Mouse (Mus musculus): ENCODE data around the gene Cap2.

Gene Cap2

GRCm38 (mm10) chr13:46565913-46566312 lies 64.3 kb downstream of the Cap2 start:
- DNase-seq (ENCODE audit: low read depth), result no peak

DNA sequence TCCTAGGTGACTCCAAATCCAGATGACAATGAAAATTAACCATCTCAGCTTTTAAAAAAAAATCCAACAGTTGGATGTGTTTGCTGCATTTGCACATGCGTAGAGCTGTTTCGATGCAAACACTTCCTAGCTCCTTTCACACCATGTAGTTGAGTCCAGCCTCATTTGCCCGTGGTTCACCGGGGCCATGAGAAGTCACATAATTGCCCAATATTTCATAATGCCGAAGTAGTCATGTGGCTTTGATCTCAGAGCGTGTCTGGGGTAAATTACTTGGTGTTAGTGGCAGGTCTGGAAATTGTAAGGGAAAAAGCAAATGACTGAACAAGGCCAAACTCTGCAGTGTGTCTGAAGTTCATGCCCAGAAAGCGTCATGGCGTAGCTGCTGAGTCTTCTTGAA lies 67.8 kb downstream of the Cap2 start:
- DNase-seq (ENCODE audit: low read depth), result no peak

DNA sequence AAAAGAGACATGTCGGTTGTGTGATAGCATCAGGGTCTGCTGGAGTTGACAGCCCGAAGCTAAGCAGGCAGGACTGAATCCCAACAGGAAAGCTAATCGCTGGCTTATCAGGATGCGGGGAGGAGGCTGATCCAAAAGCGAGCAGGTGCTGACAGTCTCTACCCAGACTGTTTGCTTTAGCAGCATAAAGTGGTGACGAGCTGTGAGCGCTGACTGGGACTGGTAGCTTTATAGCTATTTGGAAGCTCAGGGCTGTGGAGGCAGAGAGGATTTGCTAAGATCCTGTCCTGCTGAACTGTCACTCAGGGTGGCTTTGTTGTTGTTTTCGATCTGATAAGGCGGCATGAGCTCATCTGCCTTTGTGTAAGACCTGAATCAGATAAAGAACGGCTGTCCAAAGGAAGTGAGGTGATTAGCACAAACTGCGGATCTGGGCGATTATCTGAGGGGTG lies 69.5 kb downstream of the Cap2 start:
- DNase-seq (ENCODE audit: low read depth), result no peak

GRCm38 (mm10) chr13:46571961-46572647 lies 70.5 kb downstream of the Cap2 start:
- no peak for DNase-seq (ENCODE audit: low read depth)

- no peak for DNase-seq (ENCODE audit: low read depth)
Measured at GRCm38 (mm10) chr13:46572648-46573163, 71.1 kb downstream of the Cap2 start.

DNA sequence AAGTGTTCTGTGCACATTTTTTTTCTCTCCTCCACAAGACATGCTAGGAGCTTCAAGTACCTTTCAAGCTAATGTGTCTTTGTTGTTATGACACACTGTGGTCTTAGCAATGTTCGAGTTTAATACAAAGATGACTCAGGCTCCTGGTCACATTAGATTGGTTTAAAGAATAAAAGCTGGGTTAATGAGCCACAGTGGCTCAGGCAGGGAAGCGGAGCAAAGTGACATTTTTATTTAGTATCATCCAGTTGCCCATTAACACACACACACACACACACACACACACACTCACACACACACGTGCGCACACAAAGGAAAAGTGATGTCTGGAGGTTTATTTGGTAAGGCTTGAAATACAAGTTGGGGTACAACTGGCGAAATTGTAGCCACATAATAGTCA lies 72.6 kb downstream of the Cap2 start:
- no peak for DNase-seq (ENCODE audit: low read depth)

DNA sequence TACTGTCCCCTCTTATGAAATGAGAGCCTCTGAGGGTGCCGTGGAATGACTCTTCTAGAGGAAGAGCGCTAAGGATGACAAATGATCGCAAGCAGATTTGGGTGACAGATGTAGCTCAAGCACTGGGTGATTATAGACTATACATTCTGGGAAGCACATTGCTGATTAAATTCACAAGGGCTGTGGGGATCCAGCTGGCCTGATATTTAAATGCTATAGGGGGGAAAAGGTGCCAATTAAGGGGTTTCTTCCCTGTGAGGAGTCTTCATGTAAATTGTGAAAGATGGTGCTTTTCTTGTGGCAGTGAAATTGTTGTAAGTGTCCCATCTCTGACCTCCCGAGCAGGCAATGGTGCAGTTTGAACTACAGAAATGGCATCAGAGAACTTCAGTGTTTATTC lies 73.1 kb downstream of the Cap2 start:
- no peak for DNase-seq (ENCODE audit: low read depth)

GRCm38 (mm10) chr13:46584860-46585259 lies 83.2 kb downstream of the Cap2 start:
- DNase-seq (ENCODE audit: low read depth), result no peak

DNA sequence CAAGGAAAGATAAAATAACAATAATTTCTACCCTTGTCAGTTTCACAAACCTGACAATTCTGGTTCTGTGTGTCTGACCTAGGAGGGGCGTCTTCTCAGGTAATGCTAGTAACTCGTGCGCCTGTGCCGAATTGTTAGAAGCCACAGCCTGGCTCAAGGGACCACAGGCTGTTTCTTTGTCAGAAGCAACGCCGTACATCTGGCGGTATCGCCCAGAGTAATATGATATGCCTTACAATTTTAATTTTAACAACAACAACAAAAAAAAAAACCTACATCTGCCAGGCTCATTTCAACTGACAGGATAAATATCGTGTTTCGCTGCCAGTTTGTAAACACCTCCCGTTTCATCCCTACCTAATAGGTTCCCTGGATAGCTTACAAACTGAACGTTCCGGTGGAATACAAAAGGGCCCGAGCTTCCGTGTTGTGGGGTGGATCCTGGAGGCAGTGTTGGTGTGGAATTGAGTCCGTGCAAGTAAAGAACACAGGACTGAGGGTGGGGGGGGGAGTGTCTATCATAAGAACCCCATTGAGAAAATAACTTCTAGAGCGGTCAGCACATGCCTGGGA lies 86.2 kb downstream of the Cap2 start:
- no peak for DNase-seq (ENCODE audit: low read depth)

DNA sequence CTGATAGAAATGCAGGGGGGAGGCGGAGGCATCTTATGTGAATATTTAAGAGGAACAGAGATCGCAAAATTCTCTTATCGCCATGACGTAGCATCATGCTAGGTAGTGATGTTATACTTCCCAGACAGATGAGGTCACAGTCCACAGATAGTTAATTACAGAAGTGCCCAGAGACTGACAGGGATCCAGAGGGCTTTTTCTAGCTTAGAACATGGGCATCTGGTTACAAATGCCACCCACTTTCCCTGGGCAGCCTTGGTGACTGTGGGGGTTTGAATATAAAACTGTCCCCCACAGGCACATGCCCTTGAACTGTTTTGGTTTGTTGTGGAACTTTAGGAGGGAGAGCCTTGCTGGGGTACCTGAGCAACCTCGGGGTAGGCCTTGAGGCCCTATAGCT lies 87.0 kb downstream of the Cap2 start:
- no peak for DNase-seq (ENCODE audit: low read depth)

DNA sequence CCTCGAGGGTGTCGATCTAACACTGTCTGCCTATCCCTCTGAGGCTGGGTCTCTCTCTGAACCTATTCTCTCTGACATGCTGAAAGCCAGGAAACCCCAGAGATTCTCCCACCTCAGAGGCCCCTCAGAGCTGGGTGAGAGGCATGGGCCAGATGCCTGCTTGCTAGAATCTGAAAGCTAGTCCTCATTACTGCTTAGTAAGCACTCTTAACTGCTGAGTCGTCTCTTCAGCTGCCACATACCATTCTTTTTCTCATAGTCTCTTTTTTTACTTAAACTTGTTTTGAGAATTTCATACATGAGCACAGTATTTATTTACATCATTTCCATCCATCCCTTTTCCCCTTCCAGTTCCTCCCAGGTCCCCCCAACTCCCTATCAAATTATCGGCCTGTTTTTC lies 89.2 kb downstream of the Cap2 start:
- no peak for DNase-seq (ENCODE audit: low read depth)

DNA sequence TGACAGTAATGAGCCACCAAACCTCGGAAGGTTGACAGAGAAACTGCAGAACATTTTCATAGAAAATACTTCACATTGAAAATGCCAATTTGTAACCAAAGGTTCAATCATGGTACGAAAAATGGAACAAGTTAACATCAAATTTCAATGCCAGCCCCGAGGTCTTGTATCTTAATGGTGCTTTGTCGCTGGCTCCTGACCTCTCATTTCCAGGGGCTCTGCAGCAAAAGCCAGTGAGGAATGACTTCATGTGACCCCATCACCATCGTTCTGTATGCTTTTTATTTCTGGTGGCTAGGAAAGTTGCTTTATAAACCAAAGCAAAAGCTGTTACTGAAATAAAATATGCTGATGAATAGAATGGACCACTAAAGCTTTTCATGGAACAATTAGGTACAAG lies 99.0 kb downstream of the Cap2 start:
- DNase-seq (ENCODE audit: low read depth), result no peak

DNA sequence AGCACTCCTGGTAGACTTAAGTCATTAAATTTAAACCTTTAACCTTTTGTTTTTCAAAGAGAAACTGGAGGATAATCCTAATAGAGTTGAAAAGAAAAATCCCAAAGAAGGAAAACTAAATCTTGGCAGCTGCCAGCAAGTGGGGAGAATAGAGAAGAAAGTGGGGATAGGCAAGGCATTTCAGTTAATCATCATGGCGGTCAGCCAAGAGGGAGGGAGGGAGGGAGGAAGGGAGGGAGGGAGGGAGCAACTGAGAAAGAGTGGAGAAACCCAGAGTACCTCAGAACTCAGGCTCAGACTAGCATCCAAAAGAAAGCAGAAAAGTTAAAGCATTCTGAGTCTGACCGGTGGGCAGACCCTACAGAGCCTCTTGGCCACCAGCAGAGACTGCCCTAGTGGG lies 99.7 kb downstream of the Cap2 start:
- DNase-seq (ENCODE audit: low read depth), result no peak

GRCm38 (mm10) chr13:46602674-46603073 lies 101.0 kb downstream of the Cap2 start:
- DNase-seq (ENCODE audit: low read depth), result no peak

DNA sequence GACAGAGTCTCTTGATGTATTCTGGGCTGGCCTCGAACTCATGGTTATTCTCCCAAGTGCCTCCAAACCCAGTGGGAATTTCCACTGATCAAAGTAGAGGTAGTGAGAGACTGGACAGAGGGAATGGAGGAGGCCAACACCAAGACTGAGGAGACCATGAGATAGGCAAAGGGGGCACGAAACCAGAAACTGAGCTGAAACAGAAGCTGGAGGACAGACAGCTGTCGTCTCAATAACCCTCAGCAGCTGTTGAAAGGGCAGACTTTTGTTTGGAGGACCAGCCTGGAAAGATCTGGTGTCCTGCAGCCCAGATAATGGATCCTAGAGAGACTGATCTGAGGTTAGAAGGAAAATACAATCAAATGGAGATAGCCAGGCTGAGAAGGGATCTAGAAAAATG lies 109.4 kb downstream of the Cap2 start:
- DNase-seq (ENCODE audit: low read depth), result no peak

DNA sequence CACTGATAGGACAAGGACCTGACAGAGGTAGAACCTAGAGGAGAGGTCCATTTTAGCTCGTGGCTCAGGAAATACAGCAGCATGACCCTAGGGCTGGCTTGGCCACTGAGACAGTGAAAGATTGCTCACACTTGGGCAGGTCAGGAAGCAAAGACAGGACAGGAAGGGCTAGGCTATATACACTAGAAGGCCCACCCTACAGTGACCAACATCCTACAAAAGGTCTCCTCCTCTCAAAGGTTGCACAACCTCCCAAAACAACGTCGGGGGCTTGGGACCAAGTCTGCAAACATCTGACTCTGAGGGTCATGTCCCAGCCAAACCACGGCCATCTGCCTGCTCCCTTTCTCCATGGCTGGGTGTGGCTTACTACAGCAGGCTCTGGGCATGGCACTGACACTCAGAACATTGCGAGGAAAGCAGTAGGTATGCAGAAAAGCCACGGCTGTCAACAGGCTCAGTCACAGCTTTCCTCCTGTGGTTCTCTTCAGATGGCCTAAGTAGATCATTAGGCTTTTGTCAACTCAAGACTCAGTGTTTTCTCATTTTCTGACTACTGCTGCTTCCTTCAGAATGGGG lies 112.1 kb downstream of the Cap2 start:
- DNase-seq (ENCODE audit: low read depth), result no peak

- no peak for DNase-seq (ENCODE audit: low read depth)
Measured at GRCm38 (mm10) chr13:46616673-46617362, 115.2 kb downstream of the Cap2 start.

DNA sequence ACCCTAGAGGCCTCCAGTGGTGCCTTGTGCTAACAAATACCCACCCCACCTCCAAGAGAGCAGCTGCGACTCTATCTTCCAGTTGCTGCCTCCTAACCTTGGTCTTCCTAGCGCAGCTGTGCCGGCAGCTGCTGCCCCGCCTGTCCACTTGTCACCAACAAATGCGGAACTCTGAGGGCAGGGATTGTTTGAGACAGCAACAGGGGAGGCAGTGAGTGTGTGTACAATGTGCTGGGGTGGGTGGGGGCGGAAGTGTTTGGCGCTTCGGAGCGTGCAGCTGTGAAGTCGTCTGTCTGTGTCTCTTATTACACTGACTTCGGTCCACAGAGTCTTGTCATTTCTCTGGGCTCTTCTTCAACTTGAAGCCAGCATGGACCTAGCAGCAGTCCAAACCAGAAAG lies 118.0 kb downstream of the Cap2 start:
- DNase-seq (ENCODE audit: low read depth), result peak; percentile 17

GRCm38 (mm10) chr13:46620964-46621757 lies 119.5 kb downstream of the Cap2 start:
- DNase-seq (ENCODE audit: low read depth), result no peak

DNA sequence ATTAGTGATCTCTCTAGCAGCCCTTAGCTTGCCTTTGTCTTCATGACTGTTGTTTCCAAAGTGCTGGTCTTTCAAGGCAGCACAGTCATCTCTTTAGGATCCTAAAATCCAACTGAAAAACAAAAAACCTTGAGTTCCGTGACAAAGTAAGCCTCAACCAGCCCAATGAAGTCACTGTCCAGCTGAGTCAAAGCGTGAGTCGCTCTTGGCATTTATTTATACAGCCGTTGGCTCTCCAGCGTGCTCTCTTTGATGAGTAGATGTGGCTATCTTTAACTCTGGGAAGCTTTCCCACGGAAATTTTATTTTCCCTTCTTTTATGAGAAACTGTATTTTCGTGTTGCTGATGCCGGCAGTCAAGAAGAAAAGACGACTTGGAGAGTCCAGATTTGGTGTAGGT lies 125.0 kb downstream of the Cap2 start:
- no peak for DNase-seq (ENCODE audit: low read depth)

- no peak for DNase-seq (ENCODE audit: low read depth)
Measured at GRCm38 (mm10) chr13:46627841-46628240, 126.2 kb downstream of the Cap2 start.

- DNase-seq (ENCODE audit: low read depth), result no peak
Measured at GRCm38 (mm10) chr13:46629391-46629790, 127.7 kb downstream of the Cap2 start.

Data from c-Kit-positive CD71-negative TER-119-negative erythroid progenitor cells, embryonic 14.5 days (primary cell).